Mouse (Mus musculus) liver, adult (tissue): ENCODE measurements around the gene Hecw1.

Source experiments
- GATA4 ChIP-seq: IDR thresholded peaks from 2 replicates; pipeline ENCODE4 v1.6.1; 2014; ENCODE audit warnings: mild to moderate bottlenecking, low read length; ENCODE audit not compliant: insufficient replicate concordance

Gene Hecw1

GRCm38 (mm10) chr13:14522906-14523269 is at the start of gene Hecw1:
Gene Hecw1, minus strand, starts transcription at chr13:14523228.
- no peak for TF ChIP-seq GATA4

DNA sequence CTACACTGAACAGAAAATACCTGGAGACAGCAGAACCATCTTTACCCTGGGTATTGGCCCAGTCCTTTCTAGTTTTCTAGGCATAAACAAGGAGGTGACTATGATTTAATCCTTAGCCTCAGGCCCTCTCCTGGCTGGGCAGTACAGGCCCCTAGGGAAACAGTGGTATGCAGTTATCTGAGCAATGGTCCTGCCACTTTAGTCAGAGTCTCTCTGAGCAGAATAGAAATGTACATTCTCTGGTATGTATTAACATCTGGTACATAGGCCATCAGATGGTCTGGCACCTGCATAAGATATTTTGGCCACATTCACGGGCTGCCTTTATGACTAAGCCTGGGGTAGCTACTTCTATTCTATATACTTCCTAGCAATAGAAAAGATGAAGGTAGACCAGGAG is 38.3 kb upstream of the Hecw1 start:
- no peak for TF ChIP-seq GATA4

DNA sequence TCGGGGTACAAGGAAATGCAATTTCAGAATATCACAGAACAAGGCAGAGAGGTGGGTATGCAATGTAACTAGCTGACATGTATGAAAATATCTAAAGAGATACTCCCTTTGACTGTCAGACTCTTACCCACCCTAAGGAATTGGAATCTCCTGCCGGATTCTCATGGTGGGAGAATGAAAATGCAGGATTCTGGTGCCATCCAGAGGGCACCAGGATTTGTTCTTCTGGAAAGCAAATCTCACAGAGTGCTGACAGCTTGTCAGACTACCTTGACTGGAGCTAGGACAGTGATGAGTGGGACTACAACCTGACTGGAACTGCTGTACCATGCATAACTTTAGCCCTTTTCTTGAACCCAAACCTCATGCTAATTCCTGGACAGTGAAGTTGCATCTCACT is 29.6 kb upstream of the Hecw1 start:
- no peak for TF ChIP-seq GATA4

DNA sequence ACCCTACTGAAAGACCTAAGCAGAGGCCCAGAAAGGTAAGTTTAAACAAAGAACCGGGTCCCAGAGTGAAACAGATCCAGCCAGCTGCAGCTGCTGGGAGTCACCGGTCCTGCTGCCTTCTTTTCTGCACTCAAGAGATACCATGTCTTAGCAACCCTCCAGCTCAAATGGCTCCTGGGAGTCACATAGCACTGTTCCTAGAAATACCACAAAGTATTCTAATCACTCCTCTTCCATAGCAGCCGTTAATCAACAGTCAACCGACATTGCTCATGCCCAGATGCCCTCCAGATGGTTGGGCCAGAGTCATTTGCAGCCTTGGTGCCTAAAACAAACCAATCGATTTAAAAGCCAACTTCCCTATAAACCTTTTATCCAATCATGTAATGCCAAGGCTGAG is 19.8 kb upstream of the Hecw1 start:
- TF ChIP-seq GATA4 = no peak

GRCm38 (mm10) chr13:14522128-14522905 is 711 bp downstream of the Hecw1 start:
- TF ChIP-seq GATA4 = no peak

DNA sequence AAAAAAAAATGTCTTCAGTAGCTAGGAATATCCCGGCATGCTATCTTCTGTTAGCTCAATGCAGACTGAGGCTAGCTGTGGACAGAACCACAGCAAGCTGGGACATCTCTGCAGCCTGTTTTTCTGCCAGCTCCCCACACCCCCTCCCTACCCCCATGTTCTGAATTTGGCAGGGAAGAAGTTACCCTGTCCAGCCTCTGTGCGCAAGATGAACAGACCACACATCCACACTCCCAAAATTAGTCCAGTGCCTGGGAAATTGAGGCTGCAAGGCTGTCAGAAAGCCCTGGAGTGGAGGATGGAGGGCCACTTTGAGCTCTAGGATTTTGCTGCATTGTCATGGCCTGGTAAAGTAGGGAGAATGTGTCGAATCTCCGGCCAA is 1.3 kb downstream of the Hecw1 start:
- no peak for TF ChIP-seq GATA4

GRCm38 (mm10) chr13:14519605-14520004 is 3.4 kb downstream of the Hecw1 start:
- TF ChIP-seq GATA4 = no peak

DNA sequence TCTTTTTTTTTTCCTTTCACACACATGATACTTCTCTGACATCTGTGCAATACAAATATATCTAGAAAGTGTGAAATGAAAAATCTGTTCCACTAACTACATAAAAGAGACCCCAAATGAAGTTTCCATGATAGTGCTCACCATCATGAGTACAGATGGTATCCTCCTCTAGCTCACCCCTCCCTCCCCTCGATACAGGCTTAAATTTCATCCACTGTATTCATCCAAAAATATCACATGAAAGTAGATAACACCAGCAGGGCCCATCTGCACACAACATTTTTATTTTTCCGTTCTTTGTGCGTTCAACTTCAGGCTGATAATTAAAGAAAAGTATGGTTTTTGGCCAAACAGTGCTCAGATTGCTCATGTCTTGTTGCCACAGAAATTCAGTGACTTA is 5.5 kb downstream of the Hecw1 start:
- no peak for TF ChIP-seq GATA4

DNA sequence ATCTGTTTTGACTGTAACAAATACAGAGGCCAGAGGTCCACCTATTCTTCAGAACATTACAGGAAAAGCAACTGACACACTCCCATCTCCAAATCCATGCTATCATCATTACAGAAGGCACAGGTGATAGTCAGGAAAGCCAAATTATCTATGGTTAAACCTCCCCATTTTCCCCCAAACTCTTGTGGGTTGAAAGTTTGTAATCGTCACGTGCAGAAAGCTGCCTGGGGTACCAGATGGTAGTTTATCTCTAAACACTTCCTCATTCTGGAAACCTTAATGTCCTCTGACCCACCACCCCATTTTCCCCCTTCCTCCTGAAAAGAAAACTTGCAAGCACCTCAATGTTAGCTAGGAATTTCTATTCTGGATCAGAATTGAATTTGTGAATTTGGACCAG is 7.9 kb downstream of the Hecw1 start:
- TF ChIP-seq GATA4 = no peak

- TF ChIP-seq GATA4 = no peak
Observed at GRCm38 (mm10) chr13:14513934-14514333, 9.1 kb downstream of the Hecw1 start.

DNA sequence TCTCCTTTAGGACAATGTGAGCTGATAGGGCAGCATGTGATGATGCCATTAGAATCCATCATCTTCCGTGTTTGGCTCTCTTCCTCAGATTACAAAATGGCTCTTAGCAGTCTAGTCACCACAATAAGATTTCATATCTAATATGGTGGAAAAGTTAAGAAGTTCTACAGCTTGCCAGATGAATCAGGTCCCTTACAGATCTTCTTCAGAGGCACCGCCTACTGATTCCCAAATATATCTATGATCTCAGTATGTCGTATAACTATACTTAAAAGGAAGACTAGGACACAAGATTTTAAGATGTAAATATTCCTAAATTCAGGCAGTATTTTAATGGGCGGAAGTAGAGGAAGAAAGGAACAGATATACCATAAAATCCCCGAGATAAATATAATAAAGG is 16.3 kb downstream of the Hecw1 start:
- TF ChIP-seq GATA4 = no peak

GRCm38 (mm10) chr13:14500251-14500650 is 22.8 kb downstream of the Hecw1 start:
- TF ChIP-seq GATA4 = no peak

GRCm38 (mm10) chr13:14498780-14499179 is 24.2 kb downstream of the Hecw1 start:
- TF ChIP-seq GATA4 = no peak

DNA sequence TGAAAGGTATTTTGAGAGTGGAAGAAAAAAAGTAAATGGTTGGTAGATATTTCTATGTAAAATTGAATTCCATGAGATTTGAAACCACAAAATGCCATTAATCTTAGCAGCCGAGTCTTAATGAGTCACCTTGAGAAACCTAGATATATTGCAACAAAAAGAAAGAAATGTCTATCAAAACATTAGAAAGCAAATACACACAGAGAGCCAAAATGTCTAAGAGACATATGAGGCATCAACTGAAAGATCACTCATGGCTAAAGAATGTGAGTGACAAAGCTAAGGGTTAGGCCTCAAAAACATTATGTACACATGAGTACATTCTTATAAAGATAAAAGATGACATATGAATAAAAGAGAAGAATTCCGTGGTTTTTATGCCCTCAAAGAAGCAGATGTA is 26.1 kb downstream of the Hecw1 start:
- no peak for TF ChIP-seq GATA4

GRCm38 (mm10) chr13:14487812-14488211 is 35.2 kb downstream of the Hecw1 start:
- TF ChIP-seq GATA4 = no peak

GRCm38 (mm10) chr13:14471121-14471520 is 51.9 kb downstream of the Hecw1 start:
- no peak for TF ChIP-seq GATA4

DNA sequence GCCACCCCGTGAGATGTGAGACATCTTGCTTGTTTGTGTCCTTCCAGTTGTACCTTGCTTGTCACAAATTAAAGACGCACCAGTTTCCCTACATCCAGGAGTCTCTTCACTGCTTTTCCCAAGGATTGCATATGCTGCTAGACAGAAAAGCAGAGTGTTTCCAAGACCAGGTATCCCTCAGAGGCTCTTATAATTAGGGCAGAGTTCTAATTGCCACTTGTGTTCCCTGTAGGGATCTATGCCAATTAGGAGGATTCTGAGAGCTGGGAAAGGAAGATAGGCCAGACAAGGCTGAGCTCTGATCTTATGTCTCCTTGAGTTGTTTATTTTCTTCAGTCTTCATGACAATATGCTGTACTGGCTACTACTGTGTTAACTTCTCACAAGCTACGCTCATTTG is 55.5 kb downstream of the Hecw1 start:
- TF ChIP-seq GATA4 = no peak

DNA sequence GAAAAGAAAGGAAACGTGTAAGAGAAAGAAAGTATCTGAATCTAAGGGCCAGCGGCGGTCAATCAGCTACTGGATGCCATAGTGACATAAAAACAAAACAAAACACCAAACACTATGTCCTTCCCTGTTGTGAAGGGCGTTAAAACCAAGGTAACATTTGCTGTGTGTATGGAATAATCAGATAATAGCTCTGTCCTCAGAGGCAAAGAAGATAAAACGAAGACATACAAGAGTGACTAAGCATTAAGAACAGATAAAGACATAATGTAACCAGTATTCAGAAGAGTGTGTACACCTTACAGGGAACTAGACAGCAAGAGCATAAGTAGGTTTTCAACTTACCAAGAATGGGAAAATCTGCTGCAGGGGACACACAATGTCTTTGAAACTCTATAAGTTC is 62.0 kb downstream of the Hecw1 start:
- TF ChIP-seq GATA4 = no peak

DNA sequence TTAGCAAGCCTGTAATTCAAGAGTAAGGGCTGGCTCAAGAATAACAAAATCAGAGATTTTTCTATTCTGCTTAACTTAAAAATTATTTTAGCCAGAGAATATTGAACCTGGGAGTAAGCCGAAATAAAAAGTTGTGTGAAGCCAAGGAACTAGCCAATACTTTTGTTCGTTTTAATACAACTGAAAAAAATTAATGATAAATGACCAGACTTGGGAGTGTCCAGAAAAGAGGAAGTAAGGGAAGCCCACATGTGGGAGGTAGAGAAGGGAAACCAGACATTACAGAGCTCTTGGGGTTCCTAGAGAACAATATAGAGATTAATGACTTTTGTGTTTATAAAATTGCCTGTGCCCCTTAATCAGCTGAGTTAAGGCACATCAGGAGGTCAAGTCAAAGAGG is 66.0 kb downstream of the Hecw1 start:
- no peak for TF ChIP-seq GATA4
